22 mouse cellular contexts compared by ENCODE assay signal in the genomic region with DNA sequence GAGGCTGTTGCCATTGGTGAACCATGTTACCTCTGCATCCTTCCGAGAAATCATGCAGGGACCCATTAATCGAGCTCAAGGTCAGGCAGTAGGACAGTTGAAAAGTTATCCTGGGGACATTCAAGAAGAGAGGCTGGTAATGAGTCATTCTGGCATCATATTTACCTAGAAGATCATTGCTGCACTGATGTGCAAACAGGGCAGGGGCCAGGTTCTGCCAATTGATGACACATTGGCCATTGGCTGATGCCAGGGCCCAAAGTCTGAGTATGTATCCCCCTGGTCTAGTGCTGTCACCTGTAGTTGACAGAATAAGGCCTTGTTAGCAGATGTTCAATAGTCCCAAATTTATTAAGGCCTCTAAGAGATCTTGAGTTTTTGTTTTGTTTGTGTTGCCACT.
"Had no signal": no experiment of that assay in that cellular context is flagged by ENCODE, and none has a peak within 500 bp of the region (broad histone marks: within the 10 kb centered on the region; RNA-seq: fewer than 3 reads in every experiment).

No protein-coding gene starts in this region.

- H3K27ac ChIP-seq: gastrocnemius, adult 2 months; heart, embryonic 10.5 days; hindbrain, embryonic 10.5 days; hindbrain, embryonic 12.5 days; hindbrain, embryonic 14.5 days; intestine, embryonic 15.5 days; left cerebral cortex, adult 2 months; limb, embryonic 10.5 days; limb, embryonic 12.5 days; liver, embryonic 12.5 days; liver, embryonic 14.5 days had no signal

- H3K27me3 ChIP-seq: heart, embryonic 12.5 days; hindbrain, embryonic 12.5 days; intestine, embryonic 15.5 days; limb, embryonic 12.5 days; liver, embryonic 12.5 days had no signal

- H3K9ac ChIP-seq: heart, embryonic 12.5 days; hindbrain, embryonic 12.5 days; hindbrain, embryonic 14.5 days; intestine, embryonic 15.5 days; limb, embryonic 12.5 days; liver, embryonic 12.5 days; liver, embryonic 14.5 days had no signal

- H3K4me3 ChIP-seq: gastrocnemius, adult 2 months; heart, embryonic 10.5 days; heart, embryonic 12.5 days; hindbrain, embryonic 10.5 days; hindbrain, embryonic 12.5 days; intestine, embryonic 15.5 days; layer of hippocampus, adult 2 months; left cerebral cortex, adult 2 months; limb, embryonic 10.5 days; limb, embryonic 12.5 days; liver, embryonic 12.5 days had no signal

- H3K36me3 ChIP-seq: heart, embryonic 10.5 days; heart, embryonic 12.5 days; hindbrain, embryonic 10.5 days; hindbrain, embryonic 12.5 days; intestine, embryonic 15.5 days; limb, embryonic 10.5 days; limb, embryonic 12.5 days; liver, embryonic 12.5 days had no signal

- DNase-seq: gastrocnemius, adult 2 months; gastrocnemius, postnatal 10 days; gastrocnemius, postnatal 25 days; heart, postnatal 10 days; heart, postnatal 4 days; kidney, adult 18-20 months; kidney, adult 8-10 months; kidney, postnatal 10 days; kidney, postnatal 25 days; kidney, postnatal 4 days had no signal

- H3K4me1 ChIP-seq: heart, embryonic 10.5 days; liver, embryonic 12.5 days had no signal
